Mouse (Mus musculus) C2C12 (cell line): ENCODE results near the gene Surf1. TPM values are rescaled to one million over a fixed set of nuclear protein-coding genes. Genes with fewer than 3 reads are reported as not detected.

Source experiments
- H3K27me3 ChIP-seq: one replicate; pipeline ENCODE4 v1.6.1; 2011; ENCODE audit not compliant: control insufficient read depth, insufficient read depth, insufficient read length
- H3K36me3 ChIP-seq: one replicate; pipeline ENCODE4 v1.6.1; 2011; ENCODE audit not compliant: control insufficient read depth, insufficient read depth
- H3K4me3 ChIP-seq: one replicate; pipeline ENCODE4 v1.5.1; 2011; ENCODE audit warnings: mild to moderate bottlenecking, control low read depth; ENCODE audit not compliant: poor library complexity, insufficient read depth, severe bottlenecking
- H3K79me2 ChIP-seq: one replicate; pipeline ENCODE4 v1.6.1; 2011; ENCODE audit not compliant: control insufficient read depth, insufficient read depth
- H3K79me3 ChIP-seq: one replicate; pipeline ENCODE4 v1.6.1; 2011; ENCODE audit warnings: low read depth, control low read depth
- H3ac ChIP-seq: one replicate; pipeline ENCODE3; 2011; ENCODE audit warnings: low read depth; ENCODE audit not compliant: control insufficient read depth, insufficient read length
- CEBPB ChIP-seq: IDR thresholded peaks from one replicate; pipeline ENCODE4 v1.6.1; 2011; ENCODE audit warnings: low read depth, mild to moderate bottlenecking, control low read depth, moderate library complexity
- CTCF ChIP-seq: IDR thresholded peaks from one replicate; pipeline ENCODE4 v1.5.1; 2011; ENCODE audit not compliant: control insufficient read depth, insufficient read depth, insufficient read length
- FOSL1 ChIP-seq: IDR thresholded peaks from one replicate; pipeline ENCODE4 v1.8.0; 2011; ENCODE audit warnings: mild to moderate bottlenecking, low read length; ENCODE audit not compliant: poor library complexity, insufficient read depth, severe bottlenecking
- MAX ChIP-seq: IDR thresholded peaks from one replicate; pipeline ENCODE4 v1.6.1; 2011; ENCODE audit warnings: mild to moderate bottlenecking, control low read depth
- MYOD1 ChIP-seq: IDR thresholded peaks from one replicate; pipeline ENCODE4 v1.6.1; 2011; ENCODE audit warnings: low read depth; ENCODE audit not compliant: control insufficient read depth, insufficient read length
- MYOG ChIP-seq: IDR thresholded peaks from one replicate; pipeline ENCODE4 v1.6.1; 2011; ENCODE audit not compliant: control insufficient read depth, insufficient read length; ENCODE audit errors: extremely low read depth
- USF1 ChIP-seq: IDR thresholded peaks from one replicate; pipeline ENCODE4 v1.6.1; 2011; ENCODE audit warnings: low read depth, mild to moderate bottlenecking, control low read depth, moderate library complexity
- polyA plus RNA-seq: library from polyadenylated mRNA; unstranded; fragments of >200 nt; fragmentation: generic; extraction: Trizol; gene quantifications from one replicate; pipeline ENCODE4 v1.2.1, GENCODE M21; 2012; ENCODE audit warnings: missing spikeins

The Surf1 gene
- polyA plus RNA-seq, 1 experiment: 40.8 TPM

GRCm38 (mm10) chr2:26950411-26950810 is 34.1 kb upstream of the Surf1 start:
- H3K79me3 ChIP-seq: no peaks in the 10 kb centered on the region
- H3ac ChIP-seq: no peak overlapping the region
- peaks cover 36% of the 10 kb centered on the region for H3K36me3 ChIP-seq
- TF ChIP-seq USF1: no peak
- TF ChIP-seq MAX: no peak
- TF ChIP-seq MYOG: no peak
- TF ChIP-seq CTCF: no peak
- no peak for TF ChIP-seq MYOD1
- no peak for TF ChIP-seq CEBPB
- TF ChIP-seq FOSL1: no peak
- H3K27me3 ChIP-seq: no peaks in the 10 kb centered on the region
- H3K79me2 ChIP-seq: no peaks in the 10 kb centered on the region
- H3K4me3 ChIP-seq: no peak overlapping the region

GRCm38 (mm10) chr2:26943253-26943652 is 26.9 kb upstream of the Surf1 start:
- peaks cover 21% of the 10 kb centered on the region for H3K27me3 ChIP-seq
- no peak overlapping the region for H3ac ChIP-seq
- H3K79me3 ChIP-seq: no peaks in the 10 kb centered on the region
- no peaks in the 10 kb centered on the region for H3K79me2 ChIP-seq
- no peaks in the 10 kb centered on the region for H3K36me3 ChIP-seq
- no peak for TF ChIP-seq MYOG
- TF ChIP-seq MYOD1: no peak
- TF ChIP-seq USF1: no peak
- H3K4me3 ChIP-seq: no peak overlapping the region

GRCm38 (mm10) chr2:26941539-26941938 is 25.2 kb upstream of the Surf1 start:
- Histone ChIP-seq H3K4me3 (no peak overlapping the region), H3K36me3 (no peaks in the 10 kb centered on the region), H3K27me3 (peaks cover 21% of the 10 kb centered on the region), H3ac (no peak overlapping the region), H3K79me2 (no peaks in the 10 kb centered on the region), H3K79me3 (no peaks in the 10 kb centered on the region)
- TF ChIP-seq MAX: no peak
- no peak for TF ChIP-seq CEBPB
- TF ChIP-seq MYOD1: no peak
- TF ChIP-seq CTCF: no peak
- TF ChIP-seq MYOG: no peak
- TF ChIP-seq FOSL1: no peak
- no peak for TF ChIP-seq USF1

- H3K27me3 ChIP-seq: peaks cover 16% of the 10 kb centered on the region
- H3K36me3 ChIP-seq: peaks cover 8% of the 10 kb centered on the region
- H3K79me3 ChIP-seq: peaks cover 13% of the 10 kb centered on the region
- H3ac ChIP-seq: no peak overlapping the region
- H3K4me3 ChIP-seq: no peak overlapping the region
- H3K79me2 ChIP-seq: peaks cover 17% of the 10 kb centered on the region
- no peak for TF ChIP-seq CEBPB
- no peak for TF ChIP-seq MYOD1
- TF ChIP-seq FOSL1: no peak
Measured at GRCm38 (mm10) chr2:26936425-26936824, 20.1 kb upstream of the Surf1 start.

GRCm38 (mm10) chr2:26935286-26935685 is 19.0 kb upstream of the Surf1 start:
- Histone ChIP-seq H3K79me2 (peaks cover 28% of the 10 kb centered on the region), H3K4me3 (no peak overlapping the region), H3K27me3 (peaks cover 9% of the 10 kb centered on the region), H3K79me3 (peaks cover 25% of the 10 kb centered on the region), H3ac (no peak overlapping the region), H3K36me3 (peaks cover 18% of the 10 kb centered on the region)
- TF ChIP-seq FOSL1 (no peak), USF1 (no peak), CTCF (no peak), MYOD1 (no peak), MYOG (no peak), CEBPB (no peak), MAX (no peak)

- Histone ChIP-seq H3ac (peak within 1 kb of the TSS; percentile 89), H3K4me3 (peak within 1 kb of the TSS; percentile 92), H3K27me3 (no peaks in the 10 kb centered on the region), H3K36me3 (peaks cover 35% of the 10 kb centered on the region), H3K79me2 (peaks cover 46% of the 10 kb centered on the region), H3K79me3 (peaks cover 43% of the 10 kb centered on the region)
- TF ChIP-seq CEBPB: no peak
- TF ChIP-seq MYOD1: no peak
- no peak for TF ChIP-seq USF1
- TF ChIP-seq MYOG: no peak
- TF ChIP-seq MAX: no peak
- TF ChIP-seq CTCF: no peak
Measured at GRCm38 (mm10) chr2:26933304-26934055, 17.1 kb upstream of the Surf1 start, which contains the start of the genes Surf4 and Stkld1. Gene Surf4, minus strand, starts transcription at chr2:26933928. Gene Stkld1, plus strand, starts transcription at chr2:26934047.
